Mouse (Mus musculus): Measurements from ENCODE around the gene Lrrc36. TPM values are rescaled to one million over a fixed set of nuclear protein-coding genes. Genes with fewer than 3 reads are reported as not detected.
A peak's percentile ranks its signal among the peaks of the same experiment; 100 is the strongest.

Lrrc36 gene
- polyA plus RNA-seq, 1 experiment from 2014 or later = 0.38 TPM

GRCm38 (mm10) chr8:105451903-105452603 is 38.7 kb downstream of the Lrrc36 start:
- H3K4me2 ChIP-seq (ENCODE audit: low read length) = no peak overlapping the region
- no peak overlapping the region for H3K4me3 ChIP-seq (ENCODE audit: control insufficient read depth in 1 of 2, insufficient read depth in 1 of 2, low read depth in 1 of 2, low read length in 2 of 2)
- no peaks in the 10 kb centered on the region for H3K9me3 ChIP-seq (ENCODE audit: control insufficient read depth, low read length)
- no peaks in the 10 kb centered on the region for H3K27me3 ChIP-seq (ENCODE audit: control insufficient read depth, insufficient read depth, low read length)
- H3K36me3 ChIP-seq (ENCODE audit: control insufficient read depth, insufficient read depth, low read length) = no peaks in the 10 kb centered on the region
- H3K9ac ChIP-seq (ENCODE audit: low read length) = no peak overlapping the region
- no peaks in the 10 kb centered on the region; a peak in 1 of 4 replicates for H3K4me1 ChIP-seq (ENCODE audit: control insufficient read depth in 2 of 2, insufficient read depth in 2 of 2, low read length in 2 of 2)
- no peak for ATAC-seq (ENCODE audit: insufficient number of reproducible peaks, insufficient read depth, low FRiP score, low read depth)
- H3K27ac ChIP-seq (replicated peaks in 1 of 2; ENCODE audit: control insufficient read depth in 1 of 2, insufficient read depth in 1 of 2, low read depth in 2 of 2, low read length in 2 of 2) = no peak overlapping the region
- WGBS = 52% methylated on average over 15 of the region's 15 CpGs

- Histone ChIP-seq H3K9me3 (ENCODE audit: control insufficient read depth, low read length) (no peaks in the 10 kb centered on the region), H3K27me3 (ENCODE audit: control insufficient read depth, insufficient read depth, low read length) (no peaks in the 10 kb centered on the region), H3K36me3 (ENCODE audit: control insufficient read depth, insufficient read depth, low read length) (no peaks in the 10 kb centered on the region), H3K4me2 (ENCODE audit: low read length) (no peak overlapping the region), H3K4me3 (ENCODE audit: control insufficient read depth in 1 of 2, insufficient read depth in 1 of 2, low read depth in 1 of 2, low read length in 2 of 2) (no peak overlapping the region), H3K27ac (replicated peaks in 1 of 2; ENCODE audit: control insufficient read depth in 1 of 2, insufficient read depth in 1 of 2, low read depth in 2 of 2, low read length in 2 of 2) (0 out of 4 replicates have a peak overlapping the region, but pooled peaks of 1 of the 2 experiments have one; percentile 33), H3K4me1 (ENCODE audit: control insufficient read depth in 2 of 2, insufficient read depth in 2 of 2, low read length in 2 of 2) (peaks cover 0 to 2% of the 10 kb centered on the region in 2 experiments; a peak in 2 of 4 replicates), H3K9ac (ENCODE audit: low read length) (no peak overlapping the region)
- ATAC-seq (ENCODE audit: insufficient number of reproducible peaks, insufficient read depth, low FRiP score, low read depth) = no peak
- 63% methylated on average over 5 of the region's 5 CpGs for WGBS
Measured at GRCm38 (mm10) chr8:105453296-105453695, 39.9 kb downstream of the Lrrc36 start.

GRCm38 (mm10) chr8:105454088-105454487 is 40.7 kb downstream of the Lrrc36 start:
- H3K4me1 ChIP-seq (ENCODE audit: control insufficient read depth in 2 of 2, insufficient read depth in 2 of 2, low read length in 2 of 2) = peaks cover 0 to 2% of the 10 kb centered on the region in 2 experiments; a peak in 2 of 4 replicates
- no peaks in the 10 kb centered on the region for H3K27me3 ChIP-seq (ENCODE audit: control insufficient read depth, insufficient read depth, low read length)
- no peak overlapping the region for H3K4me3 ChIP-seq (ENCODE audit: control insufficient read depth in 1 of 2, insufficient read depth in 1 of 2, low read depth in 1 of 2, low read length in 2 of 2)
- H3K36me3 ChIP-seq (ENCODE audit: control insufficient read depth, insufficient read depth, low read length) = no peaks in the 10 kb centered on the region
- H3K9ac ChIP-seq (ENCODE audit: low read length) = no peak overlapping the region
- no peaks in the 10 kb centered on the region for H3K9me3 ChIP-seq (ENCODE audit: control insufficient read depth, low read length)
- H3K4me2 ChIP-seq (ENCODE audit: low read length) = no peak overlapping the region
- no peak for ATAC-seq (ENCODE audit: insufficient number of reproducible peaks, insufficient read depth, low FRiP score, low read depth)
- WGBS = 56% methylated on average over 5 of the region's 5 CpGs
- no peak overlapping the region for H3K27ac ChIP-seq (replicated peaks in 1 of 2; ENCODE audit: control insufficient read depth in 1 of 2, insufficient read depth in 1 of 2, low read depth in 2 of 2, low read length in 2 of 2)

- ATAC-seq (ENCODE audit: insufficient number of reproducible peaks, insufficient read depth, low FRiP score, low read depth) = no peak
- H3K4me1 ChIP-seq (ENCODE audit: control insufficient read depth in 2 of 2, insufficient read depth in 2 of 2, low read length in 2 of 2) = peaks cover 0 to 2% of the 10 kb centered on the region in 2 experiments; a peak in 2 of 4 replicates
Measured at GRCm38 (mm10) chr8:105455218-105455617, 41.8 kb downstream of the Lrrc36 start.

GRCm38 (mm10) chr8:105461085-105461803 is 47.9 kb downstream of the Lrrc36 start:
- no peaks in the 10 kb centered on the region for H3K27me3 ChIP-seq (ENCODE audit: control insufficient read depth, insufficient read depth, low read length)
- H3K4me1 ChIP-seq (ENCODE audit: control insufficient read depth in 2 of 2, insufficient read depth in 2 of 2, low read length in 2 of 2) = peaks cover 0 to 6% of the 10 kb centered on the region in 2 experiments; a peak in 1 of 4 replicates
- H3K9ac ChIP-seq (ENCODE audit: low read length) = no peak overlapping the region
- H3K4me2 ChIP-seq (ENCODE audit: low read length) = no peak overlapping the region
- no peak for ATAC-seq (ENCODE audit: insufficient number of reproducible peaks, insufficient read depth, low FRiP score, low read depth)
- no peaks in the 10 kb centered on the region for H3K9me3 ChIP-seq (ENCODE audit: control insufficient read depth, low read length)
- H3K4me3 ChIP-seq (ENCODE audit: control insufficient read depth in 1 of 2, insufficient read depth in 1 of 2, low read depth in 1 of 2, low read length in 2 of 2) = no peak overlapping the region
- H3K36me3 ChIP-seq (ENCODE audit: control insufficient read depth, insufficient read depth, low read length) = no peaks in the 10 kb centered on the region
- H3K27ac ChIP-seq (replicated peaks in 1 of 2; ENCODE audit: control insufficient read depth in 1 of 2, insufficient read depth in 1 of 2, low read depth in 2 of 2, low read length in 2 of 2) = no peak overlapping the region
- 60% methylated on average over 13 of the region's 13 CpGs for WGBS

More at GRCm38 (mm10) chr8:105455218-105455617, 41.8 kb downstream of the Lrrc36 start:
- Histone ChIP-seq H3K36me3 (ENCODE audit: control insufficient read depth, insufficient read depth, low read length) (no peaks in the 10 kb centered on the region), H3K27me3 (ENCODE audit: control insufficient read depth, insufficient read depth, low read length) (no peaks in the 10 kb centered on the region), H3K9me3 (ENCODE audit: control insufficient read depth, low read length) (no peaks in the 10 kb centered on the region), H3K9ac (ENCODE audit: low read length) (no peak overlapping the region), H3K27ac (replicated peaks in 1 of 2; ENCODE audit: control insufficient read depth in 1 of 2, insufficient read depth in 1 of 2, low read depth in 2 of 2, low read length in 2 of 2) (no peak overlapping the region), H3K4me2 (ENCODE audit: low read length) (no peak overlapping the region), H3K4me3 (ENCODE audit: control insufficient read depth in 1 of 2, insufficient read depth in 1 of 2, low read depth in 1 of 2, low read length in 2 of 2) (no peak overlapping the region)
- 48% methylated on average over 10 of the region's 10 CpGs for WGBS

DNA sequence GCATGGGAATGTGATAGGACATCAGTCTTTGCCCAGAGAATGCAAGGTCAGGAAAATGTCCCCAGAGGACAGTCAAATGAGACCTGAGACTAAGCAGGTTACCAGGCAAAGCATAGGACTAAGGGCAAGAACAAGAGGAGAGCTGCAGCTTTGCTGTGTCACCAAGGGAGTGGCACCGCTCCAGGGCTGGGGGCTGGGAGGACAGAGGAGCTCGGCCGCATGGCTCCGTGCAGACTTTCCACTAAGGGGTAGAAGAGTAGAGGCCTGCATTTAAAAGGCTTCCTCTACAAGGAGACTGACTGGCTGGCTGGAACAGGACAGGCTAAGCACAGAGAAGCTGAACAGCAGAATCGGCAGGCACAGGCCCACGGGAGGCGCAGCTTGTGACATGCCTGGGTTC is 51.2 kb downstream of the Lrrc36 start:
- 53% methylated on average over 7 of the region's 7 CpGs for WGBS
- no peaks in the 10 kb centered on the region for H3K27me3 ChIP-seq (ENCODE audit: control insufficient read depth, insufficient read depth, low read length)
- H3K27ac ChIP-seq (replicated peaks in 1 of 2; ENCODE audit: control insufficient read depth in 1 of 2, insufficient read depth in 1 of 2, low read depth in 2 of 2, low read length in 2 of 2) = no peak overlapping the region
- peaks cover 6% of the 10 kb centered on the region in 2 experiments; a peak in 2 of 4 replicates for H3K4me1 ChIP-seq (ENCODE audit: control insufficient read depth in 2 of 2, insufficient read depth in 2 of 2, low read length in 2 of 2)
- peaks cover 7% of the 10 kb centered on the region; the same call in 1 of the 2 replicates for H3K36me3 ChIP-seq (ENCODE audit: control insufficient read depth, insufficient read depth, low read length)
- H3K9ac ChIP-seq (ENCODE audit: low read length) = no peak overlapping the region
- no peak overlapping the region for H3K4me3 ChIP-seq (ENCODE audit: control insufficient read depth in 1 of 2, insufficient read depth in 1 of 2, low read depth in 1 of 2, low read length in 2 of 2)
- no peak for ATAC-seq (ENCODE audit: insufficient number of reproducible peaks, insufficient read depth, low FRiP score, low read depth)
- H3K4me2 ChIP-seq (ENCODE audit: low read length) = no peak overlapping the region
- no peaks in the 10 kb centered on the region for H3K9me3 ChIP-seq (ENCODE audit: control insufficient read depth, low read length)

DNA sequence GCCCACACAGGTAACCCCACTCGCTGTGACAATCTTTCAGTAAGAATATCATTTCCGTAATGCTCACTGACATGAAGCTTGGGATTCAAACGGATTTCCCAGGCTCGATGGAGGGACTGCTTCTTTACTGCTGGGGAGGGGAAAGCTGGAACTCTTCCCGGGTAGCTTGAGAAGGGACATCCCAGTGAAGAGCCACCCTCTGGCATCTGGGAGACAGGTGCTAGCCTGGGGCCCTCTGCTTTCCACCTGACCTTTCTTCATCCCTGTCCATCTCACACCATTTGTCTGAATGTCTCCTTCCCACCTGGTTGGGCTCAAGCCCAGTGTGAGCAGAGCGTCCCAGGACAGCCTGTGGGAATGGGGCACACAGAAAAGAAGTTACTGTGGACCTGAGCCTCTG is 52.9 kb downstream of the Lrrc36 start:
- Histone ChIP-seq H3K9ac (ENCODE audit: low read length) (no peak overlapping the region), H3K4me3 (ENCODE audit: control insufficient read depth in 1 of 2, insufficient read depth in 1 of 2, low read depth in 1 of 2, low read length in 2 of 2) (no peak overlapping the region), H3K9me3 (ENCODE audit: control insufficient read depth, low read length) (no peaks in the 10 kb centered on the region), H3K36me3 (ENCODE audit: control insufficient read depth, insufficient read depth, low read length) (peaks cover 7% of the 10 kb centered on the region; the same call in 1 of the 2 replicates), H3K4me1 (ENCODE audit: control insufficient read depth in 2 of 2, insufficient read depth in 2 of 2, low read length in 2 of 2) (peaks cover 11% of the 10 kb centered on the region in 2 experiments), H3K27me3 (ENCODE audit: control insufficient read depth, insufficient read depth, low read length) (no peaks in the 10 kb centered on the region), H3K27ac (replicated peaks in 1 of 2; ENCODE audit: control insufficient read depth in 1 of 2, insufficient read depth in 1 of 2, low read depth in 2 of 2, low read length in 2 of 2) (no peak overlapping the region), H3K4me2 (ENCODE audit: low read length) (no peak overlapping the region)
- no peak for ATAC-seq (ENCODE audit: insufficient number of reproducible peaks, insufficient read depth, low FRiP score, low read depth)
- 80% methylated on average over 6 of the region's 6 CpGs for WGBS
